Mouse (Mus musculus): ENCODE measurements around the gene Mybpc1.

The Mybpc1 gene

GRCm38 (mm10) chr10:88604943-88605342, at the start of gene Mybpc1:
Gene Mybpc1 (minus strand): TSS chr10:88605152.
- DNase-seq (ENCODE audit: low spot score): no peak

- no peak for DNase-seq (ENCODE audit: low spot score)
These were observed 40.5 kb upstream of the Mybpc1 start for GRCm38 (mm10) chr10:88645448-88645847.

- no peak for DNase-seq (ENCODE audit: low spot score)
These were observed 26.5 kb upstream of the Mybpc1 start for GRCm38 (mm10) chr10:88631330-88631953.

GRCm38 (mm10) chr10:88630663-88631329, 25.8 kb upstream of the Mybpc1 start:
- no peak for DNase-seq (ENCODE audit: low spot score)

GRCm38 (mm10) chr10:88627052-88627451, 22.1 kb upstream of the Mybpc1 start:
- DNase-seq (ENCODE audit: low spot score): no peak

GRCm38 (mm10) chr10:88626176-88626575, 21.2 kb upstream of the Mybpc1 start:
- no peak for DNase-seq (ENCODE audit: low spot score)

- no peak for DNase-seq (ENCODE audit: low spot score)
These were observed 19.3 kb upstream of the Mybpc1 start for GRCm38 (mm10) chr10:88624300-88624699.

GRCm38 (mm10) chr10:88622624-88623023, 17.7 kb upstream of the Mybpc1 start:
- DNase-seq (ENCODE audit: low spot score): no peak

- DNase-seq (ENCODE audit: low spot score): no peak
These were observed 15.9 kb upstream of the Mybpc1 start for GRCm38 (mm10) chr10:88620809-88621208.

GRCm38 (mm10) chr10:88613051-88613450, 8.1 kb upstream of the Mybpc1 start:
- no peak for DNase-seq (ENCODE audit: low spot score)

- no peak for DNase-seq (ENCODE audit: low spot score)
These were observed 1.7 kb upstream of the Mybpc1 start for GRCm38 (mm10) chr10:88606686-88607085.

- DNase-seq (ENCODE audit: low spot score): no peak
These were observed 1.1 kb upstream of the Mybpc1 start for GRCm38 (mm10) chr10:88606065-88606464.

GRCm38 (mm10) chr10:88603773-88604172, 1.2 kb downstream of the Mybpc1 start:
- DNase-seq (ENCODE audit: low spot score): no peak

GRCm38 (mm10) chr10:88603256-88603655, 1.7 kb downstream of the Mybpc1 start:
- no peak for DNase-seq (ENCODE audit: low spot score)

GRCm38 (mm10) chr10:88600591-88600990, 4.4 kb downstream of the Mybpc1 start:
- no peak for DNase-seq (ENCODE audit: low spot score)

GRCm38 (mm10) chr10:88592316-88592715, 12.6 kb downstream of the Mybpc1 start:
- DNase-seq (ENCODE audit: low spot score): no peak

- DNase-seq (ENCODE audit: low spot score): no peak
These were observed 13.9 kb downstream of the Mybpc1 start for GRCm38 (mm10) chr10:88591042-88591441.

GRCm38 (mm10) chr10:88584469-88584868, 20.5 kb downstream of the Mybpc1 start:
- DNase-seq (ENCODE audit: low spot score): no peak

GRCm38 (mm10) chr10:88580786-88581185, 24.2 kb downstream of the Mybpc1 start:
- no peak for DNase-seq (ENCODE audit: low spot score)

GRCm38 (mm10) chr10:88578651-88579050, 26.3 kb downstream of the Mybpc1 start:
- DNase-seq (ENCODE audit: low spot score): no peak

GRCm38 (mm10) chr10:88574115-88574635, 30.8 kb downstream of the Mybpc1 start:
- no peak for DNase-seq (ENCODE audit: low spot score)

GRCm38 (mm10) chr10:88572123-88572522, 32.8 kb downstream of the Mybpc1 start:
- DNase-seq (ENCODE audit: low spot score): no peak

GRCm38 (mm10) chr10:88557046-88557445, 47.9 kb downstream of the Mybpc1 start:
- DNase-seq (ENCODE audit: low spot score): no peak

- no peak for DNase-seq (ENCODE audit: low spot score)
These were observed 52.2 kb downstream of the Mybpc1 start for GRCm38 (mm10) chr10:88552738-88553137.

Measured in ovary, postnatal 14 days (tissue).